Mouse (Mus musculus) CD4-positive helper T cell, adult 2 months (primary cell): ENCODE data around the gene Chmp2b.

Source experiments
- DNase-seq: peaks from one replicate; pipeline ENCODE4 v3.0.0-alpha.2; 2012; ENCODE audit warnings: low read depth, missing footprints, low spot score

The Chmp2b gene

GRCm38 (mm10) chr16:65561963-65562863 lies at the start of gene Chmp2b:
Gene Chmp2b (minus strand): TSS chr16:65562726.
- DNase-seq = peak; percentile 92

GRCm38 (mm10) chr16:65611678-65612077 lies 49.2 kb upstream of the Chmp2b start:
- no peak for DNase-seq

GRCm38 (mm10) chr16:65600798-65601197 lies 38.3 kb upstream of the Chmp2b start:
- no peak for DNase-seq

- DNase-seq = no peak
Measured at GRCm38 (mm10) chr16:65586111-65586865, 23.8 kb upstream of the Chmp2b start.

- DNase-seq = no peak
Measured at GRCm38 (mm10) chr16:65585699-65586098, 23.2 kb upstream of the Chmp2b start.

- no peak for DNase-seq
Measured at GRCm38 (mm10) chr16:65577298-65578029, 14.9 kb upstream of the Chmp2b start.

- DNase-seq = no peak
Measured at GRCm38 (mm10) chr16:65568853-65569252, 6.3 kb upstream of the Chmp2b start.

- DNase-seq = no peak
Measured at GRCm38 (mm10) chr16:65564951-65565350, 2.4 kb upstream of the Chmp2b start.

GRCm38 (mm10) chr16:65564306-65564705 lies 1.8 kb upstream of the Chmp2b start:
- DNase-seq = no peak

- DNase-seq = no peak
Measured at GRCm38 (mm10) chr16:65562864-65563206, 309 bp upstream of the Chmp2b start.

- DNase-seq = peak; percentile 12
Measured at GRCm38 (mm10) chr16:65560996-65561962, 1.2 kb downstream of the Chmp2b start.

GRCm38 (mm10) chr16:65559591-65559990 lies 2.9 kb downstream of the Chmp2b start:
- DNase-seq = no peak

GRCm38 (mm10) chr16:65557369-65557768 lies 5.2 kb downstream of the Chmp2b start:
- no peak for DNase-seq

GRCm38 (mm10) chr16:65554267-65554666 lies 8.3 kb downstream of the Chmp2b start:
- no peak for DNase-seq

GRCm38 (mm10) chr16:65550814-65551213 lies 11.7 kb downstream of the Chmp2b start:
- no peak for DNase-seq

GRCm38 (mm10) chr16:65548960-65549359 lies 13.6 kb downstream of the Chmp2b start:
- DNase-seq = no peak

- DNase-seq = no peak
Measured at GRCm38 (mm10) chr16:65543676-65544293, 18.7 kb downstream of the Chmp2b start.

- peak; percentile 17 for DNase-seq
Measured at GRCm38 (mm10) chr16:65533315-65533999, 29.1 kb downstream of the Chmp2b start.

- no peak for DNase-seq
Measured at GRCm38 (mm10) chr16:65531663-65532062, 30.9 kb downstream of the Chmp2b start.

- DNase-seq = no peak
Measured at GRCm38 (mm10) chr16:65529589-65529988, 32.9 kb downstream of the Chmp2b start.
